Mouse (Mus musculus) G1E (cell line): ENCODE results near the gene Trem1.

ENCODE experiments used
- CTCF ChIP-seq: IDR thresholded peaks from 2 replicates; pipeline ENCODE4 v1.5.1; 2012; ENCODE audit warnings: low read depth, low read length, inconsistent platforms, mixed read lengths
- GATA1 ChIP-seq: IDR thresholded peaks from 2 replicates; pipeline ENCODE4 v1.6.1; 2012; ENCODE audit warnings: borderline replicate concordance, low read length, inconsistent platforms, mixed read lengths
- POLR2AphosphoS5 ChIP-seq: IDR thresholded peaks from 2 replicates; pipeline ENCODE4 v1.6.1; 2012; ENCODE audit warnings: low read depth, low read length, inconsistent platforms; ENCODE audit not compliant: insufficient replicate concordance

GRCm38 (mm10) chr17:48272158-48272557 lies 39.6 kb downstream of the Trem1 start:
- no peak for TF ChIP-seq CTCF
- TF ChIP-seq GATA1 = no peak
- TF ChIP-seq POLR2AphosphoS5 = no peak
